Mouse (Mus musculus): ENCODE measurements around the gene Col25a1. TPM values are rescaled to one million over a fixed set of nuclear protein-coding genes. Genes with fewer than 3 reads are reported as not detected.

The Col25a1 gene
- polyA plus RNA-seq, 2 experiments = 14.2 to 15.3 TPM

- Histone ChIP-seq H3K9ac (ENCODE audit: low read depth, low read length, severe bottlenecking) (no peak overlapping the region), H3K9me3 (ENCODE audit: control insufficient read depth, low read length) (no peaks in the 10 kb centered on the region), H3K27ac (replicated peaks; ENCODE audit: low read depth, low read length) (no peak overlapping the region), H3K4me3 (replicated peaks; ENCODE audit: low read length) (no peak overlapping the region), H3K27me3 (ENCODE audit: control insufficient read depth, insufficient read depth, low read length) (no peaks in the 10 kb centered on the region), H3K4me1 (ENCODE audit: control insufficient read depth, insufficient read depth, low read length) (peaks cover 7% of the 10 kb centered on the region; the same call in 1 of the 2 replicates), H3K36me3 (ENCODE audit: control insufficient read depth, insufficient read depth, low read length) (no peaks in the 10 kb centered on the region), H3K4me2 (replicated peaks; ENCODE audit: low read depth, low read length, severe bottlenecking) (no peak overlapping the region)
- WGBS = 77% methylated on average over 9 of the region's 9 CpGs
- ATAC-seq (ENCODE audit: low FRiP score, low read depth) = no peak
- no peak for DNase-seq (ENCODE audit: low spot score)
- TF ChIP-seq POLR2A (IDR thresholded peaks at IDR 0.05; ENCODE audit: borderline replicate concordance, extremely low read depth, insufficient read depth, insufficient read length) = no peak
These were observed 390.7 kb downstream of the Col25a1 start for GRCm38 (mm10) chr3:130521834-130522476.

DNA sequence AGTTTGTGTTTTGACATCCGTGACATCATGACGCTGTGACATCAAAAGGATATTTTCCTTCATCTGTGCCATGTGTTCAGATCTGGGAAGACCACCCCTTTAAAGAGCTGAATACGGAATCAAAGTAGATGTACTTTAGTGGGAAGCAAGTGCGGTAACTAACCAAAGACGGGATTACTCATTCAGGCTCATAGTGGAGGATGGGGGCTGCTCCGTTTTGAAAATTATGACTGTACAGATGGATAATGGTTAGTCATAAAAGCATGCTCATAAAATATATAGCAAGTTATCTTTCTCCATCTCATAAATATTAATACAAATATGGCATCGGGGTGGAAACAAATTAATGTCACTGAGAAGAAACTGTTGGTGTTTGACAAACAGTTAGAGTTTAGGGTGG, 391.7 kb downstream of the Col25a1 start:
- H3K27ac ChIP-seq (replicated peaks; ENCODE audit: low read depth, low read length) = no peak overlapping the region
- no peak overlapping the region for H3K9ac ChIP-seq (ENCODE audit: low read depth, low read length, severe bottlenecking)
- H3K36me3 ChIP-seq (ENCODE audit: control insufficient read depth, insufficient read depth, low read length) = no peaks in the 10 kb centered on the region
- H3K4me2 ChIP-seq (replicated peaks; ENCODE audit: low read depth, low read length, severe bottlenecking) = no peak overlapping the region
- 76% methylated on average over 7 of the region's 7 CpGs for WGBS
- DNase-seq (ENCODE audit: low spot score) (no peak), ATAC-seq (ENCODE audit: low FRiP score, low read depth) (no peak)
- H3K4me3 ChIP-seq (replicated peaks; ENCODE audit: low read length) = no peak overlapping the region
- no peaks in the 10 kb centered on the region for H3K27me3 ChIP-seq (ENCODE audit: control insufficient read depth, insufficient read depth, low read length)
- H3K9me3 ChIP-seq (ENCODE audit: control insufficient read depth, low read length) = no peaks in the 10 kb centered on the region
- TF ChIP-seq POLR2A (IDR thresholded peaks at IDR 0.05; ENCODE audit: borderline replicate concordance, extremely low read depth, insufficient read depth, insufficient read length) = no peak
- peaks cover 7% of the 10 kb centered on the region; the same call in 1 of the 2 replicates for H3K4me1 ChIP-seq (ENCODE audit: control insufficient read depth, insufficient read depth, low read length)

GRCm38 (mm10) chr3:130524367-130525137, 393.3 kb downstream of the Col25a1 start:
- H3K4me2 ChIP-seq (replicated peaks; ENCODE audit: low read depth, low read length, severe bottlenecking) = 0 out of 2 replicates have a peak overlapping the region, but pooled peaks have one; percentile 8
- TF ChIP-seq POLR2A (IDR thresholded peaks at IDR 0.05; ENCODE audit: borderline replicate concordance, extremely low read depth, insufficient read depth, insufficient read length) = no peak
- ATAC-seq (ENCODE audit: low FRiP score, low read depth) (peak; percentile 70), DNase-seq (ENCODE audit: low spot score) (peak; percentile 34)
- H3K36me3 ChIP-seq (ENCODE audit: control insufficient read depth, insufficient read depth, low read length) = no peaks in the 10 kb centered on the region
- 0 out of 2 replicates have a peak overlapping the region, but pooled peaks have one; percentile 16 for H3K27ac ChIP-seq (replicated peaks; ENCODE audit: low read depth, low read length)
- no peaks in the 10 kb centered on the region for H3K9me3 ChIP-seq (ENCODE audit: control insufficient read depth, low read length)
- H3K9ac ChIP-seq (ENCODE audit: low read depth, low read length, severe bottlenecking) = no peak overlapping the region
- H3K4me1 ChIP-seq (ENCODE audit: control insufficient read depth, insufficient read depth, low read length) = peaks cover 7% of the 10 kb centered on the region; the same call in 1 of the 2 replicates
- WGBS = 21% methylated on average over 16 of the region's 16 CpGs
- H3K27me3 ChIP-seq (ENCODE audit: control insufficient read depth, insufficient read depth, low read length) = no peaks in the 10 kb centered on the region
- no peak overlapping the region for H3K4me3 ChIP-seq (replicated peaks; ENCODE audit: low read length)

DNA sequence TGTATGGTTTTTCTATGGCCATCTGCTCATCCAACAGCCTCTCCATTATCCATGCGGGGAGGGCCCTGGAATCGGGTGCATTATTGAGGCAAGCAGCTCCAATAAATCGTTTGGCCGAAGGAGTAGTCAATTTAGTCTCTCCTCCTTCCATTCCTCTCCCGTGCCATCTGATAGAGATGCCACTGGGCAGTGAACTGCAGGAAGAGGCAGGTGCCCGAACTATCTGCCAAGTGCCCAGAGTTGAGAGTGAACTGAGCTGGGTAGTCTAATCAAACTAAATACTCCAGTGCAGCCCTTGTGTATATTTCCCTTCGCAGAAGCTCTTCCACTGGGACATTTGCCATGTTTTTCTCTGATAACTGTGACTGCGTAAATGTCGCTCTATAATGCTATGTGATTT, 403.7 kb downstream of the Col25a1 start:
- Histone ChIP-seq H3K4me2 (replicated peaks; ENCODE audit: low read depth, low read length, severe bottlenecking) (no peak overlapping the region), H3K9me3 (ENCODE audit: control insufficient read depth, low read length) (no peaks in the 10 kb centered on the region), H3K4me3 (replicated peaks; ENCODE audit: low read length) (no peak overlapping the region), H3K4me1 (ENCODE audit: control insufficient read depth, insufficient read depth, low read length) (no peaks in the 10 kb centered on the region), H3K36me3 (ENCODE audit: control insufficient read depth, insufficient read depth, low read length) (no peaks in the 10 kb centered on the region), H3K27ac (replicated peaks; ENCODE audit: low read depth, low read length) (no peak overlapping the region), H3K9ac (ENCODE audit: low read depth, low read length, severe bottlenecking) (no peak overlapping the region), H3K27me3 (ENCODE audit: control insufficient read depth, insufficient read depth, low read length) (no peaks in the 10 kb centered on the region)
- DNase-seq (ENCODE audit: low spot score) (no peak), ATAC-seq (ENCODE audit: low FRiP score, low read depth) (no peak)
- WGBS = 89% methylated on average over 9 of the region's 9 CpGs
- no peak for TF ChIP-seq POLR2A (IDR thresholded peaks at IDR 0.05; ENCODE audit: borderline replicate concordance, extremely low read depth, insufficient read depth, insufficient read length)

DNA sequence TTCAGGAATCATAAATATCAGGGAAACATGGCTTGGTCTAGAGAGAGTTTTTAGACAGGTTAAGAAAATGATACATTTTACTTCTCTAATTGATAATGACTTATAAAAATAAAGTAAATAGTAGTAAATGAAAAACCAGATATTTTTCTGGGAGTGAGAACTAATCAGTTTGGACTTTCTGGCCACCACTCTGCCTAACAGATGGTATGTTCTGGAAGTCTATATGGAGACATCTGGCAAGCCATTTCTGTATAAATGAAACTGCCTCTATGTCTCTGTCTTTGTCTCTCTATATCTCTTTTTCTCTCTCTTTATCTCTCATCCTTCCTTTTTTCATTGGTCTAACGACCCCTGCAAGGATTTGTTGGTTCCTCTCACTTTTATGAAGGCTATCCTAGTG, 410.2 kb downstream of the Col25a1 start:
- no peak for ATAC-seq (ENCODE audit: low FRiP score, low read depth)
- TF ChIP-seq POLR2A (IDR thresholded peaks at IDR 0.05; ENCODE audit: borderline replicate concordance, extremely low read depth, insufficient read depth, insufficient read length) = no peak
- no peak overlapping the region for H3K4me2 ChIP-seq (replicated peaks; ENCODE audit: low read depth, low read length, severe bottlenecking)
- WGBS = 67% methylated on average over 1 of the region's 1 CpGs
- no peak overlapping the region for H3K4me3 ChIP-seq (replicated peaks; ENCODE audit: low read length)
- H3K4me1 ChIP-seq (ENCODE audit: control insufficient read depth, insufficient read depth, low read length) = no peaks in the 10 kb centered on the region
- no peak overlapping the region for H3K9ac ChIP-seq (ENCODE audit: low read depth, low read length, severe bottlenecking)
- no peak overlapping the region for H3K27ac ChIP-seq (replicated peaks; ENCODE audit: low read depth, low read length)
- no peaks in the 10 kb centered on the region for H3K9me3 ChIP-seq (ENCODE audit: control insufficient read depth, low read length)
- DNase-seq (ENCODE audit: low spot score) = no peak
- H3K36me3 ChIP-seq (ENCODE audit: control insufficient read depth, insufficient read depth, low read length) = no peaks in the 10 kb centered on the region
- no peaks in the 10 kb centered on the region for H3K27me3 ChIP-seq (ENCODE audit: control insufficient read depth, insufficient read depth, low read length)
